Mouse (Mus musculus) adrenal gland, postnatal 10 days (tissue): ENCODE data around the gene Clcnka. TPM values are rescaled to one million over a fixed set of nuclear protein-coding genes. Genes with fewer than 3 reads are reported as not detected.
A peak's percentile ranks its signal among the peaks of the same experiment; 100 is the strongest.

ENCODE experiments used
- DNase-seq: peaks from one replicate; pipeline ENCODE4 v3.0.0; 2021; ENCODE audit warnings: mixed read lengths
- long read RNA-seq, 2 experiments: library from polyadenylated mRNA; stranded (forward); transcript quantifications; one replicate each; pipeline ENCODE4 v2.0.0; 2021
- total RNA-seq, 2 experiments: library from RNA; stranded (reverse); gene quantifications; 2 replicates each; pipeline ENCODE4 v1.2.3; 2021

Gene Clcnka
- total RNA-seq: not detected
- long read RNA-seq, experiment 1, partial matches to known transcripts: 0 of 1 reads
- long read RNA-seq, experiment 1, other reads (novel, unspliced or antisense): 1 of 1 reads
- long read RNA-seq, experiment 2, partial matches to known transcripts: 2 of 2 reads
- long read RNA-seq, experiment 2, other reads (novel, unspliced or antisense): 0 of 2 reads

GRCm38 (mm10) chr4:141398545-141398944 lies at the start of gene Clcnka:
Gene Clcnka, minus strand, starts transcription at chr4:141398724.
- DNase-seq: no peak

GRCm38 (mm10) chr4:141446211-141446610 lies 47.7 kb upstream of the Clcnka start:
- no peak for DNase-seq

- no peak for DNase-seq
These were observed 46.8 kb upstream of the Clcnka start for GRCm38 (mm10) chr4:141445328-141445720.

- peak; percentile 94 for DNase-seq
These were observed 46.2 kb upstream of the Clcnka start, which contains the start of gene Zbtb17 for GRCm38 (mm10) chr4:141444451-141445327. Gene Zbtb17, plus strand, starts transcription at chr4:141444654.

GRCm38 (mm10) chr4:141443641-141444429 lies 45.3 kb upstream of the Clcnka start:
- DNase-seq: no peak

GRCm38 (mm10) chr4:141440877-141441276 lies 42.4 kb upstream of the Clcnka start:
- DNase-seq: no peak

GRCm38 (mm10) chr4:141439083-141439803 lies 40.7 kb upstream of the Clcnka start:
- DNase-seq: no peak

GRCm38 (mm10) chr4:141435974-141436373 lies 37.5 kb upstream of the Clcnka start, which contains the start of gene Srarp:
Gene Srarp, minus strand, starts transcription at chr4:141436105.
- DNase-seq: no peak

GRCm38 (mm10) chr4:141433191-141433590 lies 34.7 kb upstream of the Clcnka start:
- no peak for DNase-seq

GRCm38 (mm10) chr4:141432666-141433065 lies 34.1 kb upstream of the Clcnka start:
- DNase-seq: no peak

- DNase-seq: peak; percentile 86
These were observed 32.5 kb upstream of the Clcnka start for GRCm38 (mm10) chr4:141430997-141431396.

GRCm38 (mm10) chr4:141429847-141430246 lies 31.3 kb upstream of the Clcnka start:
- DNase-seq: peak; percentile 68

GRCm38 (mm10) chr4:141429381-141429780 lies 30.9 kb upstream of the Clcnka start:
- DNase-seq: peak; percentile 53

- DNase-seq: no peak
These were observed 29.4 kb upstream of the Clcnka start for GRCm38 (mm10) chr4:141427921-141428320.

GRCm38 (mm10) chr4:141426796-141427745 lies 28.5 kb upstream of the Clcnka start:
- no peak for DNase-seq

GRCm38 (mm10) chr4:141425484-141426479 lies 27.3 kb upstream of the Clcnka start:
- DNase-seq: peak; percentile 46

- DNase-seq: no peak
These were observed 25.3 kb upstream of the Clcnka start for GRCm38 (mm10) chr4:141423691-141424431.

- no peak for DNase-seq
These were observed 24.8 kb upstream of the Clcnka start for GRCm38 (mm10) chr4:141423288-141423687.

- no peak for DNase-seq
These were observed 24.3 kb upstream of the Clcnka start for GRCm38 (mm10) chr4:141422841-141423240.
